Mouse (Mus musculus) ovary, adult 18-20 months (tissue): ENCODE results near the gene Hormad2.

Source experiments
- DNase-seq: peaks from one replicate; pipeline ENCODE4 v3.0.0; 2022; ENCODE audit warnings: low spot score, mixed read lengths

The Hormad2 gene

GRCm38 (mm10) chr11:4302363-4302913, 138.5 kb downstream of the Hormad2 start:
- peak; percentile 64 for DNase-seq

GRCm38 (mm10) chr11:4300683-4301082, 140.2 kb downstream of the Hormad2 start:
- no peak for DNase-seq

- no peak for DNase-seq
Observed at GRCm38 (mm10) chr11:4299735-4300474, 141.0 kb downstream of the Hormad2 start.

GRCm38 (mm10) chr11:4299191-4299590, 141.7 kb downstream of the Hormad2 start:
- DNase-seq: peak; percentile 32

- no peak for DNase-seq
Observed at GRCm38 (mm10) chr11:4298615-4299014, 142.3 kb downstream of the Hormad2 start.

GRCm38 (mm10) chr11:4297753-4298152, 143.2 kb downstream of the Hormad2 start:
- no peak for DNase-seq

- DNase-seq: no peak
Observed at GRCm38 (mm10) chr11:4296610-4297275, 144.2 kb downstream of the Hormad2 start.
